Mouse (Mus musculus) bone marrow, adult 2 months (tissue): ENCODE results near the gene Edc4. TPM values are rescaled to one million over a fixed set of nuclear protein-coding genes. Genes with fewer than 3 reads are reported as not detected.
"Not testable (repeated sequence)": the region's sequence is repeated elsewhere in the genome, so short reads cannot be mapped to it uniquely, and the experiment has no call there.

ENCODE experiments used
- H3K27ac ChIP-seq: fragments of 200-500 bp; 2 replicates; pipeline ENCODE4 v1.5.1; 2012; ENCODE audit warnings: low read depth, mild to moderate bottlenecking, control low read depth, inconsistent platforms, low read length; ENCODE audit not compliant: control insufficient read depth, poor library complexity, insufficient read depth
- H3K4me1 ChIP-seq: fragments of 200-500 bp; 2 replicates; pipeline ENCODE4 v1.6.1; 2011; ENCODE audit warnings: low read length; ENCODE audit not compliant: control insufficient read depth, insufficient read depth
- H3K4me3 ChIP-seq: fragments of 200-500 bp; replicated peaks from 2 replicates; pipeline ENCODE3; 2011; ENCODE audit warnings: mild to moderate bottlenecking, low read depth, low read length, control low read depth; ENCODE audit not compliant: control insufficient read depth
- CTCF ChIP-seq: fragments of 200-500 bp; IDR thresholded peaks from 2 replicates; pipeline ENCODE4 v1.5.1; 2011; ENCODE audit warnings: low read length, control low read depth; ENCODE audit not compliant: control insufficient read depth, insufficient read depth
- POLR2A ChIP-seq: fragments of 200-500 bp; IDR thresholded peaks from 2 replicates; pipeline ENCODE4 v1.6.1; 2011; ENCODE audit warnings: low read depth, mild to moderate bottlenecking, control low read depth, low read length, borderline replicate concordance; ENCODE audit not compliant: control insufficient read depth
- WGBS: fragments of 180-500 bp; shearing (Covaris S2); methylation state at CpG from one replicate; pipeline ENCODE4 v1.1.7; 2018; 5-methylcytosine and 5-hydroxymethylcytosine counted together
- polyA plus RNA-seq: library from polyadenylated mRNA; stranded (reverse); fragments of >200 nt; gene quantifications from 2 replicates; pipeline ENCODE4 v1.2.4, GENCODE M21; 2011; ENCODE audit warnings: low replicate concordance; ENCODE audit not compliant: missing spikeins, insufficient read depth, insufficient read length

Gene Edc4
- 18.9 and 44.1 TPM in 2 replicates for polyA plus RNA-seq

- Histone ChIP-seq H3K4me1 (peaks cover 2% of the 10 kb centered on the region; the same call in 1 of the 2 replicates), H3K4me3 (peak within 1 kb of the TSS; percentile 97), H3K27ac (peak within 1 kb of the TSS; percentile 60)
- TF ChIP-seq POLR2A (peak; percentile 79; the same call in 1 of the 2 replicates), CTCF (no peak)
- under 1% methylated on average over 45 of the region's 45 CpGs for WGBS
These were observed at the start of gene Edc4 for GRCm38 (mm10) chr8:105880754-105881520. TSS of gene Edc4 (plus strand) at chr8:105880881.

DNA sequence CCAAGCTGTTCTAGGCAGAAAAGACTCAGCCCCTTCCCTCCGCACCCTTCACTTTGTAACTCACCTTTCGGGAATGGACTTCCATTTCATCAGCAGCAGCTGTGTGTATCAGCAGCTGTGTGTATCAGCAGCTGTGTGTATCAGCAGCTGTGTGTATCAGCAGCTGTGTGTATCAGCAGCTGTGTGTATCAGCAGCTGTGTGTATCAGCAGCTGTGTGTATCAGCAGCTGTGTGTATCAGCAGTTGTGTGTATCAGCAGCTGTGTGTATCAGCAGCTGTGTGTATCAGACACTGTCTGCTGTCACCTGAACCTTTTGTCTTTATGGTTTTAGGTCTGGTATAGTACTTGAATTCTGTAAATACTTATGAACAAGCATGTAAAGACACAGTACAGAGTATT is 46.9 kb upstream of the Edc4 start:
- WGBS = 87% methylated on average over 2 of the region's 2 CpGs
- Histone ChIP-seq H3K4me3 (peak overlapping the region; percentile 25), H3K27ac (peak overlapping the region; percentile 62)
- not testable (repeated sequence) for H3K4me1 ChIP-seq

GRCm38 (mm10) chr8:105835318-105835717 is 45.4 kb upstream of the Edc4 start:
- Histone ChIP-seq H3K4me1 (no peaks in the 10 kb centered on the region), H3K27ac (no peak overlapping the region), H3K4me3 (no peak overlapping the region)
- WGBS = 19% methylated on average over 11 of the region's 11 CpGs
- TF ChIP-seq POLR2A = no peak
- peak; percentile 80 for TF ChIP-seq CTCF

DNA sequence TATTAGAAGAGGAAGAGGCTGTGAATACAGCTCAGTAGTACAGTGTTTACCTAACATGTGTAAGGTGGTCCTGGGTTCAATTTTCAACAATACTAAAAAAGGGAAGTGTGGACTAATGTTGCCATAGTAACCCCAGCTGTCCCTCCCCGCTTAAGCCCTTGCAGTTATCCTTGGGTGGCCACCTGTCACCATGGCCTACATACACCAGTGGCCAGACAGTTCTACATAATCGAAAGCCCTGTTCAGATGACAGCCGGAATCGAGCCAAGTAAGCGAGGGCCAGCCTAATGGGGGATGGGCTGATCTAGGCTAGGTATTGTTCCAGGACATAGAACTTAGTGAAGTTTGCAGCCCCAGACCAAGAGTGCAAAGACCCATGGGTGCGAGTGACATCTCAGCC is 43.7 kb upstream of the Edc4 start:
- no peak overlapping the region for H3K27ac ChIP-seq
- H3K4me1 ChIP-seq = no peaks in the 10 kb centered on the region
- no peak overlapping the region for H3K4me3 ChIP-seq
- no peak for TF ChIP-seq CTCF
- no peak for TF ChIP-seq POLR2A
- WGBS = 70% methylated on average over 6 of the region's 6 CpGs

DNA sequence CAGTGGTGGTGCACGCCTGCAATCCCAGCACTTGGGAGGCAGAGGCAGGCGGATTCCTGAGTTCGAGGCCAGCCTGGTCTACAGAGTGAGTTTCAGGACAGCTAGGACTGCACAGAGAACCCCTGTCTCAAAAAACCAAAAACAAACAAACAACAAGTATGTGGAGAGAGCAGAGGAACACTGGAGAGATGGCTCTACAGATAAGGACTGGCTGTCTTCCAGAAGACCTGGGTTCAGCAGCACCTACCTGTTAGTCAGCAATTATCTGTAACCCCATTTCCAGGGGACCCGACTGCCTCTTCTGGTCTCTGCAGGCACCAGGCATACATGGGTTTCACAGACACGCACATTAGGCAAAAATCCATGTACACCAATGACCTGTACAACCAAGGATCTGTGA is 41.5 kb upstream of the Edc4 start:
- TF ChIP-seq POLR2A = no peak
- no peak for TF ChIP-seq CTCF
- Histone ChIP-seq H3K4me3 (no peak overlapping the region), H3K27ac (no peak overlapping the region), H3K4me1 (no peaks in the 10 kb centered on the region)
- whole genome bisulfite sequencing = 74% methylated on average over 5 of the region's 5 CpGs

GRCm38 (mm10) chr8:105846678-105847077 is 34.0 kb upstream of the Edc4 start:
- TF ChIP-seq CTCF (no peak), POLR2A (no peak)
- 46% methylated on average over 11 of the region's 11 CpGs for WGBS

DNA sequence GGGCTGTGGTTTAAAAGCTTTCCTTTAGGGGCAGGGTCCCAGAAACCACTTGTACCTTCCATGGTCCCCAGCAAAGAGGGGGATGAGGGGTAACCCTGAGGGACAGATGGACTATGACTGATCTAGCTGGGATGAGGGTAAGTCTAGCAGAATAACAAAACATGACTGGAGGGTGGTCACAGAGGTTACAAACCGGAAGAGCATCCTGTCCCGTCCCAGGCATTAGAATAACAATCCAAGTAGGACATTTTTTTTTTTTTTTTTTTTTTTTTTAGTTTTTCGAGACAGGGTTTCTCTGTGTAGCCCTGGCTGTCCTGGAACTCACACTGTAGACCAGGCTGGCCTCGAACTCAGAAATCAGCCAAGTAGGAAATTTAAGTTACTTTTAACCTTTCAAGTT is 30.7 kb upstream of the Edc4 start:
- Histone ChIP-seq H3K4me1 (peaks cover 1% of the 10 kb centered on the region; the same call in 1 of the 2 replicates), H3K27ac (no peak overlapping the region), H3K4me3 (no peak overlapping the region)
- no peak for TF ChIP-seq CTCF
- TF ChIP-seq POLR2A = no peak
- WGBS = 79% methylated on average over 4 of the region's 4 CpGs

More at GRCm38 (mm10) chr8:105846678-105847077, 34.0 kb upstream of the Edc4 start:
- H3K4me3 ChIP-seq = no peak overlapping the region
- H3K27ac ChIP-seq = no peak overlapping the region
- no peaks in the 10 kb centered on the region for H3K4me1 ChIP-seq

- H3K4me1 ChIP-seq = peaks cover 1% of the 10 kb centered on the region; the same call in 1 of the 2 replicates
- H3K4me3 ChIP-seq = peak overlapping the region; percentile 37
- TF ChIP-seq CTCF (no peak), POLR2A (no peak)
- WGBS = 81% methylated on average over 7 of the region's 7 CpGs
- H3K27ac ChIP-seq = no peak overlapping the region
These were observed 30.1 kb upstream of the Edc4 start for GRCm38 (mm10) chr8:105850611-105851010.

- no peak for TF ChIP-seq CTCF
- TF ChIP-seq POLR2A = peak; percentile 93
- under 1% methylated on average over 34 of the region's 34 CpGs for WGBS
- H3K4me1 ChIP-seq = peaks cover 1% of the 10 kb centered on the region; the same call in 1 of the 2 replicates
- H3K4me3 ChIP-seq = peak overlapping the region; percentile 98
- H3K27ac ChIP-seq = peak overlapping the region; percentile 65
These were observed 29.0 kb upstream of the Edc4 start for GRCm38 (mm10) chr8:105851651-105852143.
